Mouse (Mus musculus): ENCODE measurements around the gene Mboat2. TPM values are rescaled to one million over a fixed set of nuclear protein-coding genes. Genes with fewer than 3 reads are reported as not detected.

Mboat2 gene
- polyA plus RNA-seq, 1 experiment, result 9.7 TPM

DNA sequence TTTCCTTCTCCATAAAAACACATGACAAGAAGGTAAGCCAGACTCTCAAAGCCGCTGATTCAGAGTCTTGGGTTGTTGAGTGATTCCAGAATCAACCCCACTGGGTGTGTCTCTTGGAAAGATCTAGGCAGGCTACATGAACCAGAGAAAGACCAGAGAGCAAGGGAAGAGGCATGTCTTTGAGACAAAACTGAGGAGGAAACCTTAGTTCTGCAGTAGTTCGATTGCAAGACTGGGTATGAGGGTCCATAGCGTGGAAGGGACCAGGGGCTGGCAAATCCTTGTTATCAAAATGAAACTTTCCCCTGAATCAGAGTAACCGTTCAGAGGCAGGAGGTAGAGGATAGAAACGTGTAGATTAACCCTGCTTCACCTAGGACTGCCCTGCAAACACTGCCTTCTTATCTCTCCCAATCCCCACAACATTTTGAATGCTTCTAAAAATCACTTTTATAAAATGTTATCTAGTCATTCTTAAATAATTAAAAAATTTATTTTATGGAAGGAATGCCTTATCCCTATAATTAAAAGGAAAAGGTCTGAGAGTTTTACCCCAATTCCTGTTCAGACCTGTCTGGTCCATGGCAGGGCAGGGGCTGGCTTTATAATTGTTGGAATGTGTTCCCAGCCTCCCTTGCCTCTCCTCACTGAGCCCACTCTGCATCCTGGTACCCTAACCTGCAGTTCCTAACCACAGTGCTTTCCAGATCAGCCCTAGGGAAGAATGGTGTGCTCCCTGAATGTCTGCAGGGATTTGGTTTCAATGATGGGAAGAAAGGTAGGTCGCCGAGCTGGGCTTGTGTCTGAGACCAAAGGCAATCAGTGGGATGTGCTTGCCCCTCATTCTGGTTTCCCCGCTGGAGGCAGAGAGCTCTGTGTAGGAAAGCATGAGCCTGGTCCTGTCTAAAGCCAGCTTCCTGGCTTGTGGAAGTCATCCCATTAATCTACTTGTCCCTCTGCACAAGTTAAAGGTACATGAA, 142.0 kb downstream of the Mboat2 start:
- Histone ChIP-seq H3K36me3 (ENCODE audit: control insufficient read depth, insufficient read depth, low read length) (no peaks in the 10 kb centered on the region), H3K4me3 (ENCODE audit: control insufficient read depth, low read depth, low read length) (no peak overlapping the region), H3K4me1 (ENCODE audit: control insufficient read depth, insufficient read depth, low read length) (peaks cover 18% of the 10 kb centered on the region), H3K27ac (ENCODE audit: control insufficient read depth, insufficient read depth, low read depth, low read length) (no peak overlapping the region), H3K27me3 (ENCODE audit: control insufficient read depth, insufficient read depth, low read length) (no peaks in the 10 kb centered on the region)
- TF ChIP-seq CTCF (IDR thresholded peaks at IDR 0.05; ENCODE audit: control insufficient read depth, insufficient read depth, insufficient replicate concordance, low read depth, low read length) (no peak), POLR2A (IDR thresholded peaks at IDR 0.05; ENCODE audit: control insufficient read depth, low read depth, low read length) (no peak)

DNA sequence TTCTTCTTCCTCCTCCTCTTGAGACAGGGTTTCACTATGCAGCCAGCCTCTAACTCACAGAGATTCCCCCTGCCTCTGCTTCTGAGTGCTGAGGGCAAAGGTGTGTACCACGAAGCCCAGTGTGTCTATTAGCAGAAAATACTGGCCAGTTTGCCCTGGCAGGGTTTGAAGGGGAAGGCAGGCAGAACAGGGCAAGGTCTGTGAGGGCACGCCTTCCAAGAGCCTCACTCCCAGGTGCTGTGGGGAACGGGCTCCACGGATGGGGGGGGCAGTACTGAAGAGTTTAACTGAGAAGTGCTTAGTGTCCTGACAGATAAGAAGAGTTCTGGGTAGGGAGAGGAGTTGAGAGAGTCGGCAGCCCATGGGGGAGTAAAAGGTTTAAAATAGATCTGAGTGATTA, 142.9 kb downstream of the Mboat2 start:
- H3K27ac ChIP-seq (ENCODE audit: control insufficient read depth, insufficient read depth, low read depth, low read length), result no peak overlapping the region
- peaks cover 18% of the 10 kb centered on the region for H3K4me1 ChIP-seq (ENCODE audit: control insufficient read depth, insufficient read depth, low read length)
- no peaks in the 10 kb centered on the region for H3K27me3 ChIP-seq (ENCODE audit: control insufficient read depth, insufficient read depth, low read length)
- no peak for TF ChIP-seq POLR2A (IDR thresholded peaks at IDR 0.05; ENCODE audit: control insufficient read depth, low read depth, low read length)
- no peak for TF ChIP-seq CTCF (IDR thresholded peaks at IDR 0.05; ENCODE audit: control insufficient read depth, insufficient read depth, insufficient replicate concordance, low read depth, low read length)
- no peaks in the 10 kb centered on the region for H3K36me3 ChIP-seq (ENCODE audit: control insufficient read depth, insufficient read depth, low read length)
- H3K4me3 ChIP-seq (ENCODE audit: control insufficient read depth, low read depth, low read length), result no peak overlapping the region

DNA sequence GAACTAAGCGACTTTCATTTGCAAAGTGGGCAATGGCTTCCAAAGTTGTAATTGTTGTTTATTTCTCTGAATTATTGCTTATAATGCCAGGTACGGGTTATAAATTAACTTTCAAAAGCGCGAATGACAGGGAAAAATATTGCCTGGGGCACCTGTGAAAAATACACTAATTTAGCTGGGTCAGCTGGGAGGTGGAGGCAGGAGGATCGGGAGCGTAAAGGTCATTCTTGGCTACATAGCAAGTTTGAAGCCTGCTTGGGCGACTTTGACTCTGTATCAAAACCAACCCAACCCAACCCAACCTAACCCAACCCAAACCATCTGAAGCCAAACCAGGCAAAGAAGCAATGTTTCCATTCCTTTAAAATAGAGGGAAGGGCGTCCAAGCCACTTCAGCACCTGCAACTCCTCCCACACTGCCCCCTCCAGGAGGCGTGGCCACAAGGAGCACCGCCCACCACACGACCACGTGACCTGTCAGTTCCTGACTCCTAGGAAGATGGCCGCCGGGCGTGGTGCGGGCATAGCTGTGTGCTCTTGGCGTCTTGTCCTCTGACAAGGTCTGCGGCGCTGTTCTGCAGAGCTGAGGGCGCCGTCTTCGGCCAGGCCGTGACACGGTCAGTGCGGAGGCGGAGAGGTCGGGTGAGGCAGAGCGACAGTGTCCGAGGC, 143.9 kb downstream of the Mboat2 start, which contains the start of gene Kidins220:
TSS of gene Kidins220 (plus strand) at position 480 of the 669 bp plus-strand sequence.
- TF ChIP-seq POLR2A (IDR thresholded peaks at IDR 0.05; ENCODE audit: control insufficient read depth, low read depth, low read length) (peak; percentile 98), CTCF (IDR thresholded peaks at IDR 0.05; ENCODE audit: control insufficient read depth, insufficient read depth, insufficient replicate concordance, low read depth, low read length) (no peak; the same call in 1 of the 2 replicates)
- Histone ChIP-seq H3K36me3 (ENCODE audit: control insufficient read depth, insufficient read depth, low read length) (no peaks in the 10 kb centered on the region), H3K4me3 (ENCODE audit: control insufficient read depth, low read depth, low read length) (peak within 1 kb of the TSS; percentile 98), H3K4me1 (ENCODE audit: control insufficient read depth, insufficient read depth, low read length) (peaks cover 18% of the 10 kb centered on the region), H3K27ac (ENCODE audit: control insufficient read depth, insufficient read depth, low read depth, low read length) (peak within 1 kb of the TSS; percentile 90), H3K27me3 (ENCODE audit: control insufficient read depth, insufficient read depth, low read length) (no peaks in the 10 kb centered on the region)

DNA sequence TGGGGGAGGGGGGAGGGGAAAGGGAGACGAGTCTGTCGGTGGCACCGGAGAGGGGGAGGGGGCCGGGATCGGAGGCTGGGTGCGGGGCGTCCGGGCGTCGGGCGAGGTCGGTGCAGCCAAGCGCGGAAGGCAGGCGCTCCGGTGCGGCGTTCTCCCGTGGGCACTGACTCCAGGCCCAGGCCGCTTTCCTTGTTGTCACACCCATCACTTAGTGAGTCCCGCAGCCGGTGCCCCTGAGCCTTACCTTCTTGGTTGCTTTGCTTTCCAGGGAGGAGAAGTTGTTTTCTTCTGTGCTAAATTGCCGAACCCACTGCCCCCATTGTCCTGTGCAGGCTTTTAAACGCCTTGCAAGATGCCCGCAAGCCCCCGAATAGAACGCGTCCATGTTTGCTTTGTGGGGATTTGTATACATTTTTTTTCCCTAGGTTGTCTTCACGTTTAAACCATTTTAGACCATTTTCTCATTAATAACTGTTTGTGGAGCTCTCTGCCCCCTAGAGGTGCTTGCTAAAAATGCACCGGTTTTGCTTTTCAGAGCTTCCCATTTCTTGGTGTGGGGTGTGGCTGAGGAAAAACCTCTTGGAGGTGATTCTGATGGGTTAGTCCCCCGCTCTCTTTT, 144.5 kb downstream of the Mboat2 start:
- Histone ChIP-seq H3K36me3 (ENCODE audit: control insufficient read depth, insufficient read depth, low read length) (no peaks in the 10 kb centered on the region), H3K4me3 (ENCODE audit: control insufficient read depth, low read depth, low read length) (peak overlapping the region; percentile 98), H3K27me3 (ENCODE audit: control insufficient read depth, insufficient read depth, low read length) (no peaks in the 10 kb centered on the region), H3K4me1 (ENCODE audit: control insufficient read depth, insufficient read depth, low read length) (peaks cover 18% of the 10 kb centered on the region), H3K27ac (ENCODE audit: control insufficient read depth, insufficient read depth, low read depth, low read length) (peak overlapping the region; percentile 90)
- TF ChIP-seq CTCF (IDR thresholded peaks at IDR 0.05; ENCODE audit: control insufficient read depth, insufficient read depth, insufficient replicate concordance, low read depth, low read length) (peak; percentile 9; the same call in 1 of the 2 replicates), POLR2A (IDR thresholded peaks at IDR 0.05; ENCODE audit: control insufficient read depth, low read depth, low read length) (no peak)

DNA sequence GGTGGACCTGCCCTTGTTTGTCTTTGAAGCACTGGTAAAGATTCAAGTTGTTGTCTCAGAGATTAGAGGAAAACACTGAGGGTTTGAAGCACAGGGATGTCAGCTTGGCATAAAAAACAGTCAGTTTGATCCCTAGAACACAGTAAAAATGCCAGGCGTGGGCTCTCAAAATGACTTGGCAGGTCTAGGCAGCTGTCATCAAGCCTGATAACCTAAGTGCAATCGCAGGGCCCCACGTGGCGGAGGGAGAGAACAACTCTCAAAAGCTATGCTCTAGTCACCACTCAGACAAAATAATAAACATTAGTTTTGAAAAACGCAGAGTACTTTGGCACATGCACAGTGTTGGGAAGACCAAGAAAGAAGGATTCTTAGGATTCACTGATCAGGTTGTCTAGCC, 154.5 kb downstream of the Mboat2 start:
- TF ChIP-seq CTCF (IDR thresholded peaks at IDR 0.05; ENCODE audit: control insufficient read depth, insufficient read depth, insufficient replicate concordance, low read depth, low read length) (no peak), POLR2A (IDR thresholded peaks at IDR 0.05; ENCODE audit: control insufficient read depth, low read depth, low read length) (no peak)

DNA sequence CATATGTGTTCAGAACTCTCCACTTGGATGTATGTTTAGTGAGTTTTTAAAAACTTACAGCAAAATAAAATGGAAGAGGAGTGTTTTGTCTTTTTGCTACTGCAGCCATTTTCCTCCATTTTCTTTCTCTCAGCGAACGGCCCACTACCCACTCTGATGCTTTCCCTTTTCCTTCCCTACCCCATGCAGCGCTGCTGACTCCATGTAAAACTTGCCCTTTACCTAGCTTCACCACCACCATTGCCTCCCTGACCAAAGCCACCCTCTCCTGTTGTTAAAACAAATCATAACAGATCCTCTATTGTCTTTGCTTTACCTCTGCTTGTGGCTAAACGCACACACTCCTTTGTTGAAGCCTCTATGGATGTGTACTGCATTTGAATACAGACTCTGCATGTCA, 164.7 kb downstream of the Mboat2 start:
- Histone ChIP-seq H3K4me1 (ENCODE audit: control insufficient read depth, insufficient read depth, low read length) (no peaks in the 10 kb centered on the region), H3K27ac (ENCODE audit: control insufficient read depth, insufficient read depth, low read depth, low read length) (no peak overlapping the region), H3K27me3 (ENCODE audit: control insufficient read depth, insufficient read depth, low read length) (no peaks in the 10 kb centered on the region), H3K4me3 (ENCODE audit: control insufficient read depth, low read depth, low read length) (no peak overlapping the region), H3K36me3 (ENCODE audit: control insufficient read depth, insufficient read depth, low read length) (peaks cover 5% of the 10 kb centered on the region)
- TF ChIP-seq POLR2A (IDR thresholded peaks at IDR 0.05; ENCODE audit: control insufficient read depth, low read depth, low read length) (no peak), CTCF (IDR thresholded peaks at IDR 0.05; ENCODE audit: control insufficient read depth, insufficient read depth, insufficient replicate concordance, low read depth, low read length) (no peak)

More for the DNA sequence above, 154.5 kb downstream of the Mboat2 start:
- Histone ChIP-seq H3K4me1 (ENCODE audit: control insufficient read depth, insufficient read depth, low read length) (no peaks in the 10 kb centered on the region), H3K27ac (ENCODE audit: control insufficient read depth, insufficient read depth, low read depth, low read length) (no peak overlapping the region), H3K27me3 (ENCODE audit: control insufficient read depth, insufficient read depth, low read length) (no peaks in the 10 kb centered on the region), H3K36me3 (ENCODE audit: control insufficient read depth, insufficient read depth, low read length) (no peaks in the 10 kb centered on the region; the same call in 1 of the 2 replicates), H3K4me3 (ENCODE audit: control insufficient read depth, low read depth, low read length) (no peak overlapping the region)
